Mouse (Mus musculus): ENCODE data around the gene Irf7. TPM values are rescaled to one million over a fixed set of nuclear protein-coding genes. Genes with fewer than 3 reads are reported as not detected.

The Irf7 gene
- polyA plus RNA-seq, 1 experiment from 2014 or later = 1.7 TPM

DNA sequence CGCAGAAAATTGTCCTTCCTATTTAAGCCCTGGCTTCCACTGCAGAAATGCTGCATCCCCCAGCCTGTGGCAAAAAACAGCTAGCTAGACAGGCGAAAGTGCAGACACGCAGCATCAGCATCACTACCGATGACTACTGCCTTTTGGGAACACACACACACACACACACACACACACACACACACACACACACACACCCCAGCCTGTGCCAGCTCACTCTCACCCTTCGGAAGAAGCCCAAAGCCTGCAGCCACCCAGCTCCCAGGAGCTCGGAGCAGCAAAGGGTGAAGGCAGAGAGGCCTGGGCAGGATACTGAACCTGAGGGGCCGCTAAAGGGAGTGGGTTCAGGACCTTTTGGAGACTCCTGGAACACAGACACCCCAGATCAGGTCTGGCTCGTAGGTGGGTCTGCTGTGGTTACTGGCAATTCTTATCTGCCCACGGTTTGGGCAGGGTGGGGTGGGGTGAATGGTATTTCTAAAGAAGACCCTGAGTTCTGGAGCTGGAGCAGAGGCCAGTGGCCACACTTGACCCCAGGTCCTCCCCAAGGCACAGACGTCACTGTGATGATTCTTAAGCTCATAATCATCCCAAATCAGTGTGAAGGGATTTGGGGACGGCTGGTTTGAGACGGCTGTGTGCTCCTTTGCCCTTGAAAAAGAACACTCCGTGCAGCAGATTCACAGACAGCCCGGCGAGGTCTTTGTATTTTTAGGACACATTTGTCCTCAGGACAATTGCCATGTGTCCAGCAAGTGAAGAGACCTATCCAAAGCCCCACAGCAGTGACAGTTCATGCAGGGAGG is 26.5 kb upstream of the Irf7 start:
- Histone ChIP-seq H3K9ac (no peak overlapping the region; the same call in 1 of the 2 replicates), H3K9me3 (replicated peaks) (no peaks in the 10 kb centered on the region), H3K36me3 (peaks cover 11% of the 10 kb centered on the region; the same call in 1 of the 2 replicates), H3K4me1 (replicated peaks) (peaks cover 29% of the 10 kb centered on the region), H3K27me3 (replicated peaks) (peaks cover 62% of the 10 kb centered on the region), H3K27ac (ENCODE audit: poor library complexity, severe bottlenecking) (no peak overlapping the region), H3K4me2 (peak overlapping the region; percentile 91), H3K4me3 (peak overlapping the region; percentile 51)
- WGBS = 35% methylated on average over 15 of the region's 15 CpGs
- ATAC-seq (ENCODE audit: insufficient number of reproducible peaks, low FRiP score) = no peak

DNA sequence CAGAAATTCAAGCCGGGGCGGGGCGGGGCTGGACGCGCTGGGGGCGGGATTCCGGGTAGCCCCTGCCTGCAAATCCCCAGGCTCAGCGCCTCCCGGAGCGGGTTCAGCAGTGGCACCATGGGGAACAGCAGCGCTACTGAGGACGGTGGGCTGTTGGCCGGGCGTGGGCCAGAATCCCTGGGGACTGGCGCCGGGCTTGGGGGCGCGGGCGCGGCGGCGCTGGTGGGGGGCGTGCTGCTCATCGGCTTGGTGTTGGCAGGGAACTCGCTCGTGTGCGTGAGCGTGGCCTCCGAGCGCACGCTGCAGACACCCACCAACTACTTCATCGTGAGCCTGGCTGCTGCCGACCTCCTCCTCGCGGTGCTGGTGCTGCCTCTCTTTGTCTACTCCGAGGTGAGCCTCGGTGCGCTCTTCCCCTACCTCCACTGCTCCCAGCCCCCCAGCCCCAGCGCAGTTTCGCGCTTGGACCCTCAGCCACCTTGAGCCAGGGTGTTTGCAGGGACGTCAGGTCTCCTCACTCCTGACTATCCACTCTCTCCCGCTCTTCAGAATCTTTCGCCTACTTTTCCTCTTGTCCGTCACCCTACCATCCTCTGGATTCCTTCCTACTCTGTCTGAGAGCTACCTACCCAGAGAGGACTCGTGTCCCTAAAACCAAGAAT is 25.8 kb upstream of the Irf7 start, which contains the start of gene Drd4:
TSS of gene Drd4 (plus strand) at position 86 of the 662 bp plus-strand sequence.
- ATAC-seq (ENCODE audit: insufficient number of reproducible peaks, low FRiP score) = no peak
- H3K9ac ChIP-seq = peak within 1 kb of the TSS; percentile 45; the same call in 1 of the 2 replicates
- H3K27me3 ChIP-seq (replicated peaks) = peaks cover 62% of the 10 kb centered on the region
- H3K36me3 ChIP-seq = peaks cover 4% of the 10 kb centered on the region; the same call in 1 of the 2 replicates
- H3K27ac ChIP-seq (ENCODE audit: poor library complexity, severe bottlenecking) = no peak within 1 kb of the TSS
- no peaks in the 10 kb centered on the region for H3K9me3 ChIP-seq (replicated peaks)
- WGBS = 3% methylated on average over 43 of the region's 46 CpGs
- peaks cover 29% of the 10 kb centered on the region for H3K4me1 ChIP-seq (replicated peaks)
- peak within 1 kb of the TSS; percentile 91 for H3K4me2 ChIP-seq
- peak within 1 kb of the TSS; percentile 51 for H3K4me3 ChIP-seq

DNA sequence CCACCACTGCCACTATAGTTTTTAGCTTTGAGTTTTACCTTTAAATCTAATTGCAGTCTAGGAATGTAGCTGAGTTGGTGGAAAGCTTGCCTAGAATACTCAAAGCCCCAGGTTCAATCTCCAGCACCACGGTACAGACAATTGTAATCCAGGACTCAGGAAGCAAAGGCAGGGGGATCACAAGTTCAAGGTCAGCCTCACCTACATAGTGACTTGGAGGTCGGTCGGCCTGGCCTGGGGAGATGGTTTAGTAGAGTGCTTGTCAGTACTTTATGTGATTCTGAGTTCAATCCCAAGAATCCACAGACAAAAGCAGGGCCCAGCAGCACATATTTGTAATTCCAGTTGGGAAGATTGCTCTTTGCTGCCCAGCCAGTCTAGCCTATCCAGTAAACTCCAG is 21.8 kb upstream of the Irf7 start:
- ATAC-seq (ENCODE audit: insufficient number of reproducible peaks, low FRiP score) = no peak
- 71% methylated on average over 3 of the region's 3 CpGs for WGBS
- no peak overlapping the region for H3K4me2 ChIP-seq
- no peak overlapping the region for H3K4me3 ChIP-seq
- H3K36me3 ChIP-seq = no peaks in the 10 kb centered on the region
- peaks cover 29% of the 10 kb centered on the region for H3K27me3 ChIP-seq (replicated peaks)
- peaks cover 10% of the 10 kb centered on the region; the same call in 1 of the 2 replicates for H3K4me1 ChIP-seq (replicated peaks)
- H3K27ac ChIP-seq (ENCODE audit: poor library complexity, severe bottlenecking) = no peak overlapping the region
- no peaks in the 10 kb centered on the region for H3K9me3 ChIP-seq (replicated peaks)
- H3K9ac ChIP-seq = no peak overlapping the region

- H3K4me2 ChIP-seq = no peak overlapping the region
- H3K9ac ChIP-seq = no peak overlapping the region
- H3K27ac ChIP-seq (ENCODE audit: poor library complexity, severe bottlenecking) = no peak overlapping the region
- peaks cover 6% of the 10 kb centered on the region for H3K4me1 ChIP-seq (replicated peaks)
- H3K9me3 ChIP-seq (replicated peaks) = no peaks in the 10 kb centered on the region
- no peak for ATAC-seq (ENCODE audit: insufficient number of reproducible peaks, low FRiP score)
- H3K4me3 ChIP-seq = no peak overlapping the region
- peaks cover 23% of the 10 kb centered on the region; the same call in 1 of the 2 replicates for H3K27me3 ChIP-seq (replicated peaks)
- H3K36me3 ChIP-seq = no peaks in the 10 kb centered on the region
- WGBS = 74% methylated on average over 4 of the region's 4 CpGs
These were observed 16.5 kb upstream of the Irf7 start for GRCm38 (mm10) chr7:141282756-141283155.

DNA sequence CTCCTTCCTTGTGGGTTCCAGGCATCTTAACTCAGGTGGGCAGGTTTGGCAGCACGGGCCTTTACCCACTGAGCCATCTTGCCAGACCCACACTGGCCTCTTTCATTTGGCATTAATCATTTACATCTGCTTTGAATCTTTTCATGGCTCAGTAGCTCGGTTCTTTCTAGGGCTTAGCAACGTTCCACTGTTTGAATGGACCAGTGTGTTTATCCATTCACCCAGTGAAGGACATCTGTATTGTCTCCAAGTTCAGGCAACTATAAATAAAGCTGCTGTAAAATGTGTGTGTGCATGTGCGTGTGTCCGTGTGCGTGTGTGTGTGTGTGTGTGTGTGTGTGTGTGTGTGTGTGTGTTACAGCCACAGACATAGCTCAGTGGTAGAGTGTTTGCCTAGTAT is 15.2 kb upstream of the Irf7 start:
- H3K9me3 ChIP-seq (replicated peaks) = no peaks in the 10 kb centered on the region

DNA sequence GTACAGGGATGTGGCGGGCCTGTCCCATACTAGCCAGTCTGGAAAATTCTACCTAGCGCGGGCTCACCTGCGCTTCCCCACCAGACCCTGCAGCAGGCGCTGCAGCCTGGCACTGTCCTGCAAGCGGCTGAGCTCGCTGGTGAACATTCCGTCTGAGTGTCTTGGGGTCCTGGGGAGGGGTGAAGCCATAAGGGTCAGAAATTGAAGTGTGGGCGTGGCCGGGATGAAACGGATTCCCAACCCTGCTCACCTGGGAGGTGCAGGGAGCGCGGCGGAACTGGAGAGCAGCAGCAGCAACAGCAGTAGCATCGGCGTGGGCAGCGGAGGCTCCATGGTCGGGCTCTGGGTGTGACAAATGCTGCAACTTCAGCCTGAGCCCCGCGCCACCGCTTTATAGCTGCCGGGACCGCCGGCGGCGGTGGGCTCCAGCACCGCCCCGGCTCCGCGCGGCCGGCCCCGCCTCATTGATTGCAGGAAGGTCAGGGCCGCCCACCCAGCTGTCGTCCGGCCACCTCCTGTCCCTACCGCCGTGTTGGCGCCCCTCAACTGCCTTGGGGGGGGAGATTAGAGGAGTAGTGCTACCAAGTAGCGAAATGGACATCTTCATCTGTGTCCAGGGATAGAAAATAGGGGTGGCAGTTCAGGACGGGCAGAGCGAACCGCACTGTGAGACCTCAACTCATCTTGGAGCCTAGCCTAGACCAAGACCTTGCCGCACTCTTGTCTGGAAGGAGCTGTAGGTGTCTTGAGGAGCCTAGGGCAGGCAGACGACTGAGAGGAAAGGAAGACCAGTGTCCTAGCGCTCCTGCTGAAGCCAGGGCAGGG is 12.7 kb upstream of the Irf7 start, which contains the start of gene Sct:
TSS of gene Sct (minus strand) at position 368 of the 825 bp plus-strand sequence.
- Histone ChIP-seq H3K27me3 (replicated peaks) (peaks cover 23% of the 10 kb centered on the region; the same call in 1 of the 2 replicates), H3K4me2 (peak within 1 kb of the TSS; percentile 96), H3K4me1 (replicated peaks) (peaks cover 6% of the 10 kb centered on the region), H3K9me3 (replicated peaks) (no peaks in the 10 kb centered on the region), H3K36me3 (no peaks in the 10 kb centered on the region), H3K4me3 (peak within 1 kb of the TSS; percentile 48), H3K9ac (peak within 1 kb of the TSS; percentile 66), H3K27ac (ENCODE audit: poor library complexity, severe bottlenecking) (no peak within 1 kb of the TSS)
- 2% methylated on average over 46 of the region's 46 CpGs for WGBS
- ATAC-seq (ENCODE audit: insufficient number of reproducible peaks, low FRiP score) = peak; percentile 37; the same call in 1 of the 2 replicates

More for the DNA sequence above, 15.2 kb upstream of the Irf7 start:
- 79% methylated on average over 6 of the region's 6 CpGs for WGBS
- ATAC-seq (ENCODE audit: insufficient number of reproducible peaks, low FRiP score) = no peak
- H3K36me3 ChIP-seq = no peaks in the 10 kb centered on the region
- H3K4me1 ChIP-seq (replicated peaks) = peaks cover 6% of the 10 kb centered on the region
- H3K9ac ChIP-seq = no peak overlapping the region
- H3K27me3 ChIP-seq (replicated peaks) = peaks cover 23% of the 10 kb centered on the region; the same call in 1 of the 2 replicates
- H3K4me2 ChIP-seq = no peak overlapping the region
- no peak overlapping the region for H3K4me3 ChIP-seq
- no peak overlapping the region for H3K27ac ChIP-seq (ENCODE audit: poor library complexity, severe bottlenecking)

GRCm38 (mm10) chr7:141277701-141278678 is 11.7 kb upstream of the Irf7 start:
- H3K27ac ChIP-seq (ENCODE audit: poor library complexity, severe bottlenecking) = no peak overlapping the region
- no peak overlapping the region for H3K9ac ChIP-seq
- no peaks in the 10 kb centered on the region for H3K9me3 ChIP-seq (replicated peaks)
- 67% methylated on average over 11 of the region's 11 CpGs for WGBS
- peak overlapping the region; percentile 96 for H3K4me2 ChIP-seq
- no peaks in the 10 kb centered on the region for H3K36me3 ChIP-seq
- ATAC-seq (ENCODE audit: insufficient number of reproducible peaks, low FRiP score) = no peak
- H3K4me1 ChIP-seq (replicated peaks) = peaks cover 6% of the 10 kb centered on the region
- H3K27me3 ChIP-seq (replicated peaks) = peaks cover 23% of the 10 kb centered on the region; the same call in 1 of the 2 replicates
- H3K4me3 ChIP-seq = peak overlapping the region; percentile 48; the same call in 1 of the 2 replicates

DNA sequence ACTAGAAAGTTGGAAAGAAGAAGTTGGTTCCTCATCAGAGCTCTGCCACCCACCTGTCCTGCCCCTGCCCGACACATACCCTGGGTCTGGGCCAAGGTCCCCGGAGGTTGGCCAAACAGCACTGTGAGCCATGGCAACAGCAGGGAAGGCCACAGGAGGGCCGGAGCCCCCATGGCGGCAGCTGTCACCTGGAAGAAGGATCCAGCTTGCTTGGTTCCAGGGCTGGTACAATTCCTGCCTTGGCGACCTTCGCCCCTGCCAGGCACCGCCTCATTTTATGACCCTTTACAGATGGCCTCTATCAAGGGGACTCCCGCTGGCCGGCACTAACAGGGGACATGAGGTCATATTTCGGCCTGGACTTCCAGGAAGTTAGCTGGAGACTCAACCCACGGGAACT is 10.3 kb upstream of the Irf7 start, which contains the start of gene Cdhr5:
TSS of gene Cdhr5 (minus strand) at position 241 of the 400 bp plus-strand sequence.
- H3K4me3 ChIP-seq = no peak within 1 kb of the TSS
- 73% methylated on average over 11 of the region's 11 CpGs for WGBS
- peaks cover 6% of the 10 kb centered on the region for H3K4me1 ChIP-seq (replicated peaks)
- H3K4me2 ChIP-seq = no peak within 1 kb of the TSS
- H3K27ac ChIP-seq (ENCODE audit: poor library complexity, severe bottlenecking) = no peak within 1 kb of the TSS
- ATAC-seq (ENCODE audit: insufficient number of reproducible peaks, low FRiP score) = no peak
- no peaks in the 10 kb centered on the region for H3K9me3 ChIP-seq (replicated peaks)
- no peaks in the 10 kb centered on the region for H3K36me3 ChIP-seq
- H3K27me3 ChIP-seq (replicated peaks) = peaks cover 28% of the 10 kb centered on the region
- no peak within 1 kb of the TSS for H3K9ac ChIP-seq

DNA sequence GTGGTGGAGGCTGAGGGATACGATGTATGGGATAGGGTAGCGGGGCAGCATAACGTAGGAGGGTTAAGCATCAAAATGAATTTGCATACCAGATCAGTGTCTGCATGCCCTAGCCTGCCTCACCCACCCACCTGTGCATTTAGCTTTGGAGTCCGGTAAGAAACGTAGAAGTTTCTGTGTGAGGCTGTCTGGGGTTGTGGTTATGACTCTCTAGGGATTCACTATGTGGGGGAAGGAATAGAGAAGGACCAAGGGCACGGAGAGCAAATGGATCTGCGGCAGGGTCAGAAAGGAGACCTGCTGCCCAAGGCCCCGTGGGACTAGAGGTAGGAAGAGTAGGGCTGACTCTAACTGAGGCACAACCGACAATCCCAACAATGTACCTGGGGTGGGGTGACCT is 9.1 kb upstream of the Irf7 start:
- ATAC-seq (ENCODE audit: insufficient number of reproducible peaks, low FRiP score) = no peak
- H3K4me1 ChIP-seq (replicated peaks) = peaks cover 6% of the 10 kb centered on the region
- H3K9ac ChIP-seq = no peak overlapping the region
- H3K4me2 ChIP-seq = no peak overlapping the region
- no peak overlapping the region for H3K4me3 ChIP-seq
- WGBS = 83% methylated on average over 9 of the region's 9 CpGs
- H3K27me3 ChIP-seq (replicated peaks) = peaks cover 24% of the 10 kb centered on the region
- no peaks in the 10 kb centered on the region for H3K9me3 ChIP-seq (replicated peaks)
- no peaks in the 10 kb centered on the region for H3K36me3 ChIP-seq
- no peak overlapping the region for H3K27ac ChIP-seq (ENCODE audit: poor library complexity, severe bottlenecking)

- 78% methylated on average over 3 of the region's 3 CpGs for WGBS
- Histone ChIP-seq H3K27me3 (replicated peaks) (peaks cover 9% of the 10 kb centered on the region; the same call in 1 of the 2 replicates), H3K27ac (ENCODE audit: poor library complexity, severe bottlenecking) (no peak overlapping the region), H3K4me1 (replicated peaks) (no peaks in the 10 kb centered on the region), H3K4me2 (no peak overlapping the region), H3K36me3 (no peaks in the 10 kb centered on the region), H3K4me3 (no peak overlapping the region), H3K9me3 (replicated peaks) (no peaks in the 10 kb centered on the region), H3K9ac (no peak overlapping the region)
- no peak for ATAC-seq (ENCODE audit: insufficient number of reproducible peaks, low FRiP score)
These were observed 4.3 kb upstream of the Irf7 start for GRCm38 (mm10) chr7:141270631-141271030.

Data from heart, embryonic 12.5 days (tissue).